Mouse (Mus musculus): ENCODE measurements around the gene Cwc25.

Cwc25 gene

GRCm38 (mm10) chr11:97697199-97697890 is 69.0 kb downstream of the Cwc25 start:
- DNase-seq, result no peak

GRCm38 (mm10) chr11:97696669-97697068 is 69.7 kb downstream of the Cwc25 start:
- no peak for DNase-seq

- no peak for DNase-seq
Measured at GRCm38 (mm10) chr11:97695712-97696401, 70.5 kb downstream of the Cwc25 start.
